Mouse (Mus musculus): Measurements from ENCODE around the gene Defa37. TPM values are rescaled to one million over a fixed set of nuclear protein-coding genes. Genes with fewer than 3 reads are reported as not detected.

Gene Defa37
- not detected for polyA plus RNA-seq (2014; fragmentation: Illumina TruSeq; extraction: RNeasy Lipid Tissue Mini Kit (QIAGEN cat#74804); ENCODE audit: low read depth, low replicate concordance)

GRCm38 (mm10) chr8:21565086-21565485, at the start of gene Defa37:
Gene Defa37, plus strand, starts transcription at chr8:21565386.

GRCm38 (mm10) chr8:21528732-21529131, 36.5 kb upstream of the Defa37 start, which contains the start of gene Defa32:
Gene Defa32, plus strand, starts transcription at chr8:21529032.

GRCm38 (mm10) chr8:21582706-21583105, 17.5 kb downstream of the Defa37 start, which contains the start of gene Defa28:
Gene Defa28, plus strand, starts transcription at chr8:21583006.

GRCm38 (mm10) chr8:21594408-21594807, 29.2 kb downstream of the Defa37 start, which contains the start of gene Gm7861:
Gene Gm7861, minus strand, starts transcription at chr8:21594508.

Other genes starting within 250 kb of the Defa37 start
- not detected for gene Defa27, start 249.8 kb upstream of the Defa37 start, polyA plus RNA-seq (2014; fragmentation: Illumina TruSeq; extraction: RNeasy Lipid Tissue Mini Kit (QIAGEN cat#74804); ENCODE audit: low read depth, low replicate concordance)
- gene Defa29, start 238.4 kb upstream of the Defa37 start, polyA plus RNA-seq (2014; fragmentation: Illumina TruSeq; extraction: RNeasy Lipid Tissue Mini Kit (QIAGEN cat#74804); ENCODE audit: low read depth, low replicate concordance): not detected
- not detected for gene Defa2, start 186.9 kb upstream of the Defa37 start, polyA plus RNA-seq (2014; fragmentation: Illumina TruSeq; extraction: RNeasy Lipid Tissue Mini Kit (QIAGEN cat#74804); ENCODE audit: low read depth, low replicate concordance)
- not detected for gene Defa33, start 173.6 kb upstream of the Defa37 start, polyA plus RNA-seq (2014; fragmentation: Illumina TruSeq; extraction: RNeasy Lipid Tissue Mini Kit (QIAGEN cat#74804); ENCODE audit: low read depth, low replicate concordance)
- gene Defa36, start 138.0 kb upstream of the Defa37 start, polyA plus RNA-seq (2014; fragmentation: Illumina TruSeq; extraction: RNeasy Lipid Tissue Mini Kit (QIAGEN cat#74804); ENCODE audit: low read depth, low replicate concordance): not detected
- 2.2 TPM for gene Gm7849, start 108.8 kb upstream of the Defa37 start, polyA plus RNA-seq (2014; fragmentation: Illumina TruSeq; extraction: RNeasy Lipid Tissue Mini Kit (QIAGEN cat#74804); ENCODE audit: low read depth, low replicate concordance)
- not detected for gene Defa20, start 56.1 kb upstream of the Defa37 start, polyA plus RNA-seq (2014; fragmentation: Illumina TruSeq; extraction: RNeasy Lipid Tissue Mini Kit (QIAGEN cat#74804); ENCODE audit: low read depth, low replicate concordance)
- not detected for gene Defa32, start 36.4 kb upstream of the Defa37 start, polyA plus RNA-seq (2014; fragmentation: Illumina TruSeq; extraction: RNeasy Lipid Tissue Mini Kit (QIAGEN cat#74804); ENCODE audit: low read depth, low replicate concordance)
- gene Defa28, start 17.6 kb downstream of the Defa37 start, polyA plus RNA-seq (2014; fragmentation: Illumina TruSeq; extraction: RNeasy Lipid Tissue Mini Kit (QIAGEN cat#74804); ENCODE audit: low read depth, low replicate concordance): not detected
- gene Gm7861, start 29.1 kb downstream of the Defa37 start, polyA plus RNA-seq (2014; fragmentation: Illumina TruSeq; extraction: RNeasy Lipid Tissue Mini Kit (QIAGEN cat#74804); ENCODE audit: low read depth, low replicate concordance): not detected
- gene Defa26, start 52.8 kb downstream of the Defa37 start, polyA plus RNA-seq (2014; fragmentation: Illumina TruSeq; extraction: RNeasy Lipid Tissue Mini Kit (QIAGEN cat#74804); ENCODE audit: low read depth, low replicate concordance): not detected
- gene Defa17, start 90.4 kb downstream of the Defa37 start, polyA plus RNA-seq (2014; fragmentation: Illumina TruSeq; extraction: RNeasy Lipid Tissue Mini Kit (QIAGEN cat#74804); ENCODE audit: low read depth, low replicate concordance): not detected
- gene Defa34, start 100.4 kb downstream of the Defa37 start, polyA plus RNA-seq (2014; fragmentation: Illumina TruSeq; extraction: RNeasy Lipid Tissue Mini Kit (QIAGEN cat#74804); ENCODE audit: low read depth, low replicate concordance): not detected
- not detected for gene AY761184, start 138.3 kb downstream of the Defa37 start, polyA plus RNA-seq (2014; fragmentation: Illumina TruSeq; extraction: RNeasy Lipid Tissue Mini Kit (QIAGEN cat#74804); ENCODE audit: low read depth, low replicate concordance)
- 2.3 TPM for gene Defa24, start 169.1 kb downstream of the Defa37 start, polyA plus RNA-seq (2014; fragmentation: Illumina TruSeq; extraction: RNeasy Lipid Tissue Mini Kit (QIAGEN cat#74804); ENCODE audit: low read depth, low replicate concordance)